Mouse (Mus musculus): ENCODE measurements around the gene Vtcn1.

Vtcn1 gene

DNA sequence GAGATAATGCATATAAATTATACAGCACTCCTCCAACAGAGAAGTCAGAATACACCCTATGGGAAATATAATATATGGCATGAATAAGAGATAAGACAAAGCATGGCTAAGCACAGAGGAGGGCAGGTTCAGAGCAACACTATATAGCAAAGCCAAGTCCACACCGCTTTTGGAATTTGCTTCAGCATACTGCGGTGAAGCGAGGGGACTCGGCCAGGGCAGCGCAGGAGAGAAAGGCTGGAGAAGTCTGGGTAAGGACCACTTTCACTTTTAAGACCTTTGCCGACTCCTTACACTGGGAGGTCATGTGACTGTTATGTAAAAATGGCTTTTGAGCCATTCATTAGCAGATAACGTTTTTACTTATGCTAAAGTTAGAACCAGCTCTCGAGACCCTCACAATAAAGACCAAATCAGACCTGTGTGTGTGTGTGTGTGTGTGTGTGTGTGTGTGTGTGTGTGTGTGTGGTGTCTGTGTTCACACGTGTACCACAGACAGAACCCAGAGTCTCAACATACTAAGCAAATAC lies 95.4 kb downstream of the Vtcn1 start:
- no peak for DNase-seq (ENCODE audit: low read depth, low spot score)

DNA sequence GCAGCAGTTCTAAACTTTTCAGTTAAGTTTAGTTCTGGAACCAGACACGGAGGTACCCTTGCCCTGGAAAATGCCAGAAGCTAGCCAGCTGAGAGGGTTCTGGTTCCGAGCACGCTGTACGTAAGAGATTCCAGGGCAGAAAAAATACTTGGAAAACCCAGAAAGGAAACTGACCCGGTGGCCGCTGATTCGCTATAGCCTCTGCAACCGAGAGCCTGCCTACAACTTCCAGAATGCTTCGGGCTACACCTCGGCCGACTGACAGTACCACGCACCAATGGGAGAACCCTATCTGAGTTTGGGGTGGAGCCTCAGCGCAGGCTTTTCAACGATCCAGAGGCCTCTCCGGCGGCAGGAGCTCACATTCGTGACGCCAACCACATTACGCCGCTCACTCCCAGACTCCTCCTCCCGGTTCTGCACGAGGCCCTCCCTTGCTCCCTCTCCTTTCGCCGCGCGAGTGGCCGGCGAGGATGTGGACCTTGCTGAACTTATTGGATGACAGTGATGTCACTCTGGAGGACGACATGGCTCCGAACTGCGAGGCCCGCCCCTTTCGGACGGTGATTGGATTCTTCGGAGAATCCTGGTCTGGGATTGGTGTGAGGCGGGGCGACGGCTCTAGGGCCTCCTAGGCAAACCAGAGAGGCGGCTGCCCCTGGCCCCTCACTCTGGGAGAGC lies 96.7 kb downstream of the Vtcn1 start, which contains the start of gene Trim45:
TSS of gene Trim45 (plus strand) at position 378 of the 681 bp plus-strand sequence.
- peak; percentile 98 for DNase-seq (ENCODE audit: low read depth, low spot score)

DNA sequence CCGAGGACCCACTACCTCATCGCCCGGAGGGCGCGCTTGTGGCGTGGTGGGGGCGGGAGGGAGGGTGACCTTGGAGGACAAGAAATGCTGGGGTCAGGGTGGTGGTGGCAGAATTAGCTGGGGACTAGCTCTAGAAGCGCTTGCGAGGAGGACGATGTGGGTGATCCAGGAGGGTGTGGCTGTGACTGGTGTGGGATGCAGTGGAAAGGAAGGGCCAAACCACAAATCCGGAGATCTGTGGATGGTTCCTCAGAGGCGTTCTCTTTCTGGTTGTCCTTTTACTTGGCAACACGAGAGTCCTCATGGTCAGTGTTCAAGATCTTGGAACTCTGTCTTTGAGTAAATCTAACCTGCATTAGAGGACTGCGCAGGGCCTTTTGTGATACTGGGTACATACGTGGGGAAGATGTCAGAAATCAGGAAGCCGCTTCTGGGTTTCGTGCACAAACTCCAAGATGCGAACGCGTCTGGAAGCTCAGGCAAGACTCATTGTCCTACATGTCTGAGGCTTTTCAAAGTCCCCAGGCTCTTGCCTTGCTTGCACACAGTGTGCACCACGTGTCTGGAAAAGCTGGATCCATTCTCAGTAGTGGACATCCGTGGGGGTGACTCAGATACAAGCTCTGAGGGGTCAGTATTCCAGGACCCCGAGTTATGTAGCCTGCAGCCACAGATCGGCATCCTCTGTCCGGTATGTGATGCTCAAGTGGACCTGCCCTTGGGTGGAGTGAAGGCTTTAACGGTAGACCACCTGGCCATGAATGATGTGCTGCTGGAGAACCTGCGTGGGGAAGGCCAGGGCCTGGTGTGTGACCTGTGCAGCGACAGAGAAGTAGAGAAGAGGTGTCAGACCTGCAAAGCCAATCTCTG lies 97.5 kb downstream of the Vtcn1 start:
- DNase-seq (ENCODE audit: low read depth, low spot score), result no peak

DNA sequence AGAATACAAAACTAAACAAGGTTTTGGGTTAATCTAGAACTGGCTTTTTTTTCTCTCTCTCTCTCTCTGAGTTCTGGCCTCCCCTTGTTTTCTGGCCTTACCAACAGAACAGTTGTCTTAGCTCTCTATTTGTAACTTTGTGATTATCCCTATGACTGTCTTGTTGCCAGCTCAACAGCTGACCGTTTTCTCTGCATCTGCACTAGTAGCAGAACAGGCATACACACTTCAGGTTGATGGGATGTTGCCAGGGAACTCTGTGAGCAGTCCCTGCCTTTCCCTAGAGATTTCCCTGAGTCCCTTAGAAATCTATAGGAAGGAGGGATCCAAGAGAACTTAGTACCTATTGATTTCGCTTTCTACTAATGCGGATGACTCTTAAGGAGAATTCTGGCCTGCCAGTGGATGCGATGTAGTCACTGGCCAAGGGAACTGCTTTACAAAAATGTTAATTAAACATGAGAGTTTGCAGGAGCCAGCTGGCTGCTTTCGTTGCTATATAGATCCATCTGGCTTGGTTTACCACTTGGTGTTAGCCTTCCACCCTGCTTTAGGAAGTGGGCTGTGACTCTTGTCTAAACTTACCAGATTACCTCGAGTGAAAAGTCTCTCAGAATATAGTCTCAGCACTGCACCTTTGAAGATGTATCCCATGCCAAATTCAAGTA lies 98.9 kb downstream of the Vtcn1 start:
- DNase-seq (ENCODE audit: low read depth, low spot score), result no peak

DNA sequence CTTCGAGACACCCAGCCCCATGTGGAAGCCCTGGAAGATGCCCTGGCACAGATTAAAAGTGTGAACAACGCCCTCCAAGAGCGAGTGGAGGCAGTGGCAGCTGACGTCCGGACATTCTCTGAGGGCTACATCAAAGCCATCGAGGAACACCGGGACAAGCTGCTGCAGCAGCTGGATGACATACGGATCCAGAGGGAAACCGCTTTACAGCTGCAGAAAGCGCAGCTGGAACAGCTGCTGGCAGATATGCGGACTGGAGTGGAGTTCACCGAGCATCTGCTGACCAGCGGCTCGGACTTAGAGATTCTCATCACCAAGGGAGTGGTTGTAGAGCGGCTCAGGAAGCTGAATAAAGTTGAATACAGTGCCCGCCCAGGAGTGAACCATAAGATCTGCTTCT lies 99.9 kb downstream of the Vtcn1 start:
- DNase-seq (ENCODE audit: low read depth, low spot score), result no peak

DNA sequence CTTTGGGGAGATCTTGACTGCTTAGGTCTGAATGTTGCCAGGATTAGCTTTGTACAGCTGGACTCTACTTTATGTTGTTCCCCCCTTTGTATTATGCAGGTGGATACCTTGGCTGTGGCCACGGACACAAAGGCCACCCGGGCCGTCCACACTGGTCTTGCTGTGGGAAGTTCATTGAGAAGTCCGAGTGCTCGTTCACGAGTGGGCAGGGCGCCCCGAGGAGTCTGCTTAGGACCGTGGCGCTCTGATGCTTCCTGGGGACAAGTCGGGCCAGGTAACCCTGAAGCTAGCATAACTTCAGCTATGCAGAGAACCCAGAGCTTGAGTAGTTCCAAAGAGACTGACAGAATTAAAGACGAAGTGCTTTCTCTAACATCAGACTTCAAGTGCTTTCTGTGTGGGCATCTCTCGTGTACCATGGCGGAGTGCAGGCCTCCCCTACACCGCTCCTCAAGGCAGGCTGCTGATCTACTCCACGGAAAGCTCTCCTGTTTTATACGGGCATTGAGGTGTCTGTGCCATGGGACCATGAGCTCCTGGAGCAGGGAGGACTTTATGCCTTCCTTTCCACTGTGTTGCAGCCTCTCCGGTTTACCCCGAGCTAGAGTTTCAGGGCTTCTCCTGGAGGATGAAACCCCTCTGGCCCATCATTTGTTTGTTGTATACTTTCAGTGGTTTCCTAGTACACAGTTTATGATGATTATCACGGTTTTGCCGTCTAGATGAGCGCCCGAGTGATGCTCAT lies 106.2 kb downstream of the Vtcn1 start:
- DNase-seq (ENCODE audit: low read depth, low spot score), result no peak

DNA sequence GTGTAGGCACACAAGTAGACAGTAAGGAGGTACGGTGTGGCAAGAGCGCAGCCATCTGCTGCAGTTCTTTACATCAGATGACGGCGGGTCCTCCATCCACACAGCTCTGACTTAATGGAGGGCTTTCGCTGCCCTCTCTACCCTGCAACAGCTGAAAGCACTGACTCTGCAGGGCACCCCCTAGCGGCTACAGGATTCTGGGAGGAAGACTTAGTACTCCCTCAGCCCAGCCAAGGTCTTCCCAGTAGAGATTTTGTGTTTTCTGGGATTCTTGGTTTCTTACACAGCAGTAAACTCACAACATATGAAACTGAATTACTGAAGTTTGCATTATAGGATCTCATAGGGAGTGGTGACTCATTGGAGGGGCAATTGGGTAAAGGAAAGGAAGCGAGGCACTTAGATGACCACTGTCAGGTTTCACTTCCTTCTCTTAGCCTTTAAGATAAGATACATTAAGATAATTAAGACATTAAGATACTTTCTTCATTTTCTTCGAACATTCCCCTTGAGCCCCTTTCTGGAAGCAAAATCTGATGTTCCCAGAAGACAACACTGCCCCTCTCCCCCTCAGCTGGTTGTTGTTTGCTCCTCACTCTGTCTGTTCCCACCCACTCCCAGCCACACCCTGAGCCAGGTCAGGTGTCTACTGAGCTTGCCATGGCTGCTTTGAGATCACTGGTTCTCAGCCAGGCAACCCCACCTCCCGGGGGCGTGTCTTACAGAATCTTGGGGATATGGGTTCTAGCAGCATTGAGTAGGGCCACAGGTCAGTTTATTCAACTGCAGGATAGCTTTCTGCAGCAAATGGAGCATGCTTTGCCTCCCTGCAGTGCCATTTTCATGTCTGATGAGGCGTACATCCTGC lies 107.1 kb downstream of the Vtcn1 start:
- no peak for DNase-seq (ENCODE audit: low read depth, low spot score)

DNA sequence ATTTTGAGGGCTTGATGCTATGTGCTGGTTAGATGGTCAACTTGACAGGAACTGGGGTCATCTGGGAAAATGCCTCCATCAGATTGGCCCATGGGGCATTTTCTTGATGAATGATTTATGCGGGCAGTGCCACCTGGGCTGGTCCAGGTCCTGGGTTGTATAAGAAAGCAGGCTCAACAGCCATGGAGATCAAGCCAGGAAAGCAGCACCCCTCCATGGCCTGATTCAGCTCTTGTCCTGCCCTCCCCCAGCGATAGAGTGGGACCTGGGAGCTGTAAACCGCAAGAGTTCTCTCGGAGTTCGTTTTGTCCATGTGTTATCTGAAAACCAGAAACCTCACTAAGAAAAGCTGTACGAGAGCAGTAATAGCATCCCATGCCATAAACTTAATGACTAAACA lies 110.3 kb downstream of the Vtcn1 start:
- no peak for DNase-seq (ENCODE audit: low read depth, low spot score)

DNA sequence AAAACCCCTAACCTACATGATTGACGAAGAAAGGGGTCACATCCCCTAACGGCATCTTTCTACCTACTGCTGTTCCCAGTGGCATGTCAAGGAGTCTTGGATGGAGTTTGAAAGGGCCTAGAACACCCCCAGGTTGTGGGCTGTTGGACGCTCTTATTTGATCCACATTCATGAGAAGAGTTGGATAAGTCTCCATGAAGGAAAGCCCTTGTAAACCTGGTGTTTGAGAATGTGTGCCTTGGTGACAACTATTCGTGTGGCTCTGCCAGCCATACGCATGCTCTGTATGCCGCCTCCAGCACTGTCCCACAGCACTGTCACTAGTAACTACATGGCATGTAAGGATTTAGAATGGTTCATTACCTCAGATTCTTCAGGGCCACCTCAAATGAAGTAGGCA lies 110.9 kb downstream of the Vtcn1 start:
- no peak for DNase-seq (ENCODE audit: low read depth, low spot score)

DNA sequence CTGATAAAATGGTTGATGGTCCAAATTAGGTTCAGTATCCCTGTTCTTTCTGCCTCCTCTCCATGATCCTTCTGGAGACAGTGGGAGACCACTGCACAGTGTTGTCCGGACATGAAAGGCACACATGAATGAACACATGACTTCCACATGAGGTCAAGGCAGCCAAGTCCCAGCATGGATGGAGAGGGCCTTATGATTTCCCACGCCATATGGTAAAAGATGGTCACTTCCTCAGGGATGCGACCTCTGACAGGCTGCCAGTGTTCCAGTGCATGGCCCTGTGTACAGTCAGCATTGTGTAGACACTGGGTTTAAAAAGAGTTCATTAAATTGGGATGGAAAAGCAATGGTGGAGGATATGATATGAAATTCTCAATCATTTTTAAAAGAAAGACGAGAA lies 113.0 kb downstream of the Vtcn1 start:
- no peak for DNase-seq (ENCODE audit: low read depth, low spot score)

DNA sequence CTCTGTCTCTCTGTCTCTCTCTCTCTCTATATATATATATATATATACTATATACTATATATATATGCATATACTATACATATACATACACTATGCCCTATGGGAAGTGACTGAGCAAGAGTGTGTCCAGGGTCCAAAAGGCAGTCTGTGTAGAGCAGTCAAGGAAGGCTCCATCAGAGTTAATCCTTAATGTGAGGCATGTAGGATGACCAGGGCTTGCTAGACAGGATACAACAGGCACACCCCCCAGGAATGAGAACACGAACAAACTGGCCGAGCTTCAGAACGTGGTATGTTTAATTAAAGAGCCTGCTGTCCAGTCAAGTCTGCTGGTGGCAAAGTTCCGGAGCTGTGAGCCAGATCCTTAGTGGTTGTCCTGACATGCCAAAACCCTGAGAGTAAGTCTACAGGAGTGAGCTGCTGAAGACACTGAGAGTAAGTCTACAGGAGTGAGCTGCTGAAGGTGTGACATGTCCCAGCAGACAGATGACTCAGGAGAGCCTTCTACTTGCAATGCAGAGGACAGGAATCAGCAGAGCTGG lies 115.3 kb downstream of the Vtcn1 start:
- no peak for DNase-seq (ENCODE audit: low read depth, low spot score)
